Mouse (Mus musculus): ENCODE measurements at regions not wholly inside any gene's neighbourhood (a gene's known extent, or its start where the extent isn't known, plus 50 kb on each side); places are given as distances from the start of the nearest gene placed in this dataset.
A peak's percentile ranks its signal among the peaks of the same experiment; 100 is the strongest.

DNA sequence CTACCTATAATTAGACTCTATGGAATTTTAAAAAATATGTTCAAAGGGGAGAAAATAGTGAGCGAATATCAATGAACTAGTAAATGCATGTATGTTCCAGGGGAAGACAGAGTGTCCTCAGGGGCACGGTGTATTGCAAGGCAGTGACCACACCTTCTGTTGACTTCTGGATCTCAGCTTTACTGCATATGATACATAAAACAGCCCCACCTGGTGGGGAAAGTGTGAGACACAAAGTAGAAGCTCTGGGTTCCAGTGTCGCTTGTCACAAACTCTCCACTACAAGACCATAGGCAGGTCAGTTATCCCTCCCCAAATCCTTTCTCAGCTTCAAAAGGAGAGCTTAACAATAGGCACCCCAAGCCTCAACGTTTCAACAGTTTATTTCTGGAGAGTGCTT lies 168.8 kb downstream of the Gm11361 start:
- WGBS: 77% methylated on average over 4 of the region's 4 CpGs
- no peaks in the 10 kb centered on the region for H3K36me3 ChIP-seq (ENCODE audit: insufficient read depth, low read length)
- no peak overlapping the region for H3K4me2 ChIP-seq (replicated peaks; ENCODE audit: low read depth, low read length)
- peaks cover 7% of the 10 kb centered on the region; the same call in 1 of the 2 replicates for H3K4me1 ChIP-seq (ENCODE audit: insufficient read depth, low read depth, low read length)
- no peak overlapping the region for H3K4me3 ChIP-seq (ENCODE audit: low read depth, low read length)
- no peak overlapping the region for H3K27ac ChIP-seq (ENCODE audit: low read length)
- TF ChIP-seq CTCF (IDR thresholded peaks at IDR 0.05): peak; percentile 38
- no peak for TF ChIP-seq EP300 (IDR thresholded peaks at IDR 0.05)
- H3K9me3 ChIP-seq (ENCODE audit: low read length): no peaks in the 10 kb centered on the region
- H3K9ac ChIP-seq (replicated peaks; ENCODE audit: low read depth): no peak overlapping the region
- no peak for DNase-seq (ENCODE audit: low spot score)
- no peak for ATAC-seq
- H3K27me3 ChIP-seq (replicated peaks; ENCODE audit: insufficient read depth, low read length): no peaks in the 10 kb centered on the region

DNA sequence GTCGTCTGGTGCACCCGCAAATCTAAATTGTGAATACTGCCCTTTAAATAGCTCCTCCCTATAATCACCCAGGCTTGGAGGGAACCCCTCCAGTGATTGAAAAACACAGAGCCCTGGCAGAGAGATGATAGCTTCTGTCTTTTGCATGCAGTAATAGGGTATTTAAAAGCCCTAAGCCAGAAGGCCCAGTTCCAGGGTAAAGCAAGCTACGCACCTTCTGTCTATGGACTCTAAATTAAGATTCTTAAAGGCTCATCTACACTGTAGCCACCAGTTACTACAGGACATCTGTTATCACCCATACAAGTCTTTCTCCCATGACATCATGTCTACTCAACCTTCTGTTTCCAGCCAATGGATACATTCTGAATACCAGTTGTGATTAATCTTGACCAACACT lies 167.8 kb downstream of the Gm11361 start:
- TF ChIP-seq EP300 (IDR thresholded peaks at IDR 0.05) (no peak), CTCF (IDR thresholded peaks at IDR 0.05) (no peak)
- H3K9me3 ChIP-seq (ENCODE audit: low read length): no peaks in the 10 kb centered on the region
- WGBS: 70% methylated on average over 3 of the region's 3 CpGs
- no peak overlapping the region for H3K4me2 ChIP-seq (replicated peaks; ENCODE audit: low read depth, low read length)
- H3K9ac ChIP-seq (replicated peaks; ENCODE audit: low read depth): no peak overlapping the region
- no peak for ATAC-seq
- DNase-seq (ENCODE audit: low spot score): no peak
- no peaks in the 10 kb centered on the region for H3K36me3 ChIP-seq (ENCODE audit: insufficient read depth, low read length)
- H3K27me3 ChIP-seq (replicated peaks; ENCODE audit: insufficient read depth, low read length): no peaks in the 10 kb centered on the region
- no peak overlapping the region for H3K27ac ChIP-seq (ENCODE audit: low read length)
- no peak overlapping the region for H3K4me3 ChIP-seq (ENCODE audit: low read depth, low read length)
- peaks cover 7% of the 10 kb centered on the region; the same call in 1 of the 2 replicates for H3K4me1 ChIP-seq (ENCODE audit: insufficient read depth, low read depth, low read length)

DNA sequence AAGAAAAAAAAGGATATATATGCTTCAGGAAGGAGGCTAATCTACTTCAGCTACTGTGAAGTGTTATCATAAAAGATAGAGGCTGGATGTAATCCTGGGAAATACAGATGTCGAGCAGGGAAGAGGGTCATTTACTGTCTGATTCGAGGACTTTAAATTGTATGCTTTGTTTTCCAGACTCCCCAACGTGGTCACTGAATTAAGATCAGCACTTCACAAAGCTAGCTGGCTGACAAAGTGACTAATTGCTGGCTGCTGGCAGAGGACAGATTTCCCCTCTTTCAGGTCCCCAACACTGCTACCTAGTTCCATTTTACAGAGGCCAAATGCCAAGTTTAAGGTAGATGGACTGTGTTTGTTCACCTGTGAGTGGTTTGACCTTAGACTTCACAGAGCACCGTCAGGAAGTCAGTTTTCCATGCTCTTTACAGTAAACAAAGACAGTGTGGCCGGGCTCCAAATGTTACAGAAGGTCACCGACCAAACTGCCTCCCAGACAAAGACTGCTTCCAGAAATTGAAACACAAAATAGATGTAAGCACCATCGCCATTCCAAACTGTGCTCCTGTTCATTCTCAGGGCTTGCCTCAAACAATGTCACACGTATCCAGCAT lies 167.2 kb downstream of the Gm11361 start:
- DNase-seq (ENCODE audit: low spot score) (peak; percentile 9), ATAC-seq (no peak)
- no peak overlapping the region for H3K4me3 ChIP-seq (ENCODE audit: low read depth, low read length)
- no peak overlapping the region for H3K4me2 ChIP-seq (replicated peaks; ENCODE audit: low read depth, low read length)
- no peaks in the 10 kb centered on the region for H3K36me3 ChIP-seq (ENCODE audit: insufficient read depth, low read length)
- no peak overlapping the region for H3K9ac ChIP-seq (replicated peaks; ENCODE audit: low read depth)
- H3K27ac ChIP-seq (ENCODE audit: low read length): no peak overlapping the region
- H3K4me1 ChIP-seq (ENCODE audit: insufficient read depth, low read depth, low read length): peaks cover 7% of the 10 kb centered on the region; the same call in 1 of the 2 replicates
- H3K27me3 ChIP-seq (replicated peaks; ENCODE audit: insufficient read depth, low read length): no peaks in the 10 kb centered on the region
- 20% methylated on average over 8 of the region's 8 CpGs for WGBS
- TF ChIP-seq CTCF (IDR thresholded peaks at IDR 0.05) (no peak), EP300 (IDR thresholded peaks at IDR 0.05) (no peak)
- no peaks in the 10 kb centered on the region for H3K9me3 ChIP-seq (ENCODE audit: low read length)

DNA sequence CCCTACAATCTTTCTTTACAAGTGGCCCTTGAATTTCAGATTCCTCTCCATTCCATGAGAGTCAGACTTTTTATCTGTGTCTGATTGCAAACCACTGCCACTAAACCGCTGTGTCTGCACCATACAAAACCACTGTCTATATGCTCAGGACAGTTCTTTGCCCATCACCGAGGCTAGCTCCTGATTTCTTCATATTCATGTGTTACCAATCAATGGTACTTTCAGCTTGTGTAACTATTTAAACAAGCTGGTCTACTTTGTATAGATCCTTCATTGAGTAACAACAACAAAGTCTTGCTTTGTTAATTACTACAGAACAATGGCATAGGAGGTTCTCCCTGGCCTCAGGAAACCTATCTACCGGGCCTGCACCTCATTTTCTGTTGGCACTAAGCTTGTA lies 164.0 kb downstream of the Gm11361 start:
- no peak for ATAC-seq
- Histone ChIP-seq H3K4me2 (replicated peaks; ENCODE audit: low read depth, low read length) (no peak overlapping the region), H3K9ac (replicated peaks; ENCODE audit: low read depth) (no peak overlapping the region), H3K36me3 (ENCODE audit: insufficient read depth, low read length) (no peaks in the 10 kb centered on the region), H3K9me3 (ENCODE audit: low read length) (no peaks in the 10 kb centered on the region), H3K27ac (ENCODE audit: low read length) (no peak overlapping the region), H3K27me3 (replicated peaks; ENCODE audit: insufficient read depth, low read length) (no peaks in the 10 kb centered on the region), H3K4me3 (ENCODE audit: low read depth, low read length) (no peak overlapping the region), H3K4me1 (ENCODE audit: insufficient read depth, low read depth, low read length) (peaks cover 20% of the 10 kb centered on the region; the same call in 1 of the 2 replicates)
- DNase-seq (ENCODE audit: low spot score): no peak
- TF ChIP-seq CTCF (IDR thresholded peaks at IDR 0.05) (no peak), EP300 (IDR thresholded peaks at IDR 0.05) (no peak)
- WGBS: 69% methylated on average over 3 of the region's 3 CpGs

DNA sequence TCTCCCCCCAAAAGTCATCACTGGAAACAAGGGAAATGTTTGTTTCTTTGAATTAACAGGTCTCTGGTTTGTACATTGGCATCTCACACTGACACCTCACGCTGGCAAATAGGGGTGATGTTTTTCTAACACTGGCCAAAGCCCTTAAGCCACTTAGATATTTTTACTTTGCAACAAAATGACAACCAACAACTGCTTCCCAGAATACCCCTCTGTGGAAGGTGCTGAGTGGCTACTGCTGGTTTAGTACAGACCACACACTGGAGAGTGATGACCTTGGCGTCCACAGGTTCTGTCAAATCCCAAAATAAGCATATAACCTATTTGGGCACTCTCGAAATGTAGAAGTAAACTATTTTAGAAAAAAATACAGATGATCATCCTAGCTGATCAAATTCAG lies 163.3 kb downstream of the Gm11361 start:
- H3K9ac ChIP-seq (replicated peaks; ENCODE audit: low read depth): no peak overlapping the region
- H3K36me3 ChIP-seq (ENCODE audit: insufficient read depth, low read length): no peaks in the 10 kb centered on the region
- DNase-seq (ENCODE audit: low spot score) (no peak), ATAC-seq (no peak)
- TF ChIP-seq EP300 (IDR thresholded peaks at IDR 0.05): no peak
- TF ChIP-seq CTCF (IDR thresholded peaks at IDR 0.05): no peak
- 86% methylated on average over 3 of the region's 3 CpGs for WGBS
- H3K27me3 ChIP-seq (replicated peaks; ENCODE audit: insufficient read depth, low read length): no peaks in the 10 kb centered on the region
- no peaks in the 10 kb centered on the region for H3K9me3 ChIP-seq (ENCODE audit: low read length)
- no peak overlapping the region for H3K27ac ChIP-seq (ENCODE audit: low read length)
- H3K4me1 ChIP-seq (ENCODE audit: insufficient read depth, low read depth, low read length): peaks cover 23% of the 10 kb centered on the region; the same call in 1 of the 2 replicates
- no peak overlapping the region for H3K4me3 ChIP-seq (ENCODE audit: low read depth, low read length)
- H3K4me2 ChIP-seq (replicated peaks; ENCODE audit: low read depth, low read length): no peak overlapping the region

DNA sequence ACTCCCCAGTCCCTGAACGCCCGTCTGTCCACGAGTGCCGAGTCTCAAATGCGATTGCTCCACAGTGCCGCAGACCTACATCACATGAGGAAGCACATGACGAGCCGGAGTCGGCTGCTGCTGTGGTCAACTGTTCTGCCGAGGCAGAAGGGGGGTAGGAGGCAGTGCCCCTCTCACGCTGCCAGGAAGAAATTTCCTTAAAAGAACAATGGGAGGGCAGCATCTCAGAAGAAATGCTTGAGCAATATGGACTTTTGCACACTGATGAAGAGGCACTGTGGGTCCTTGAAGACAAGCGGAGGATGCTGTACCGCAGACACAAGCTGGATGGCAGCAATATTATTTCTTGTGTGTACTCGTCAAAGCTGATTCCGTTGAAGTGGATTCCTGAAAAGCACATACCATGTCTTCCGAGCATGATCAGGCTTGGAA lies 162.6 kb downstream of the Gm11361 start:
- Histone ChIP-seq H3K4me1 (ENCODE audit: insufficient read depth, low read depth, low read length) (peaks cover 21% of the 10 kb centered on the region; the same call in 1 of the 2 replicates), H3K36me3 (ENCODE audit: insufficient read depth, low read length) (no peaks in the 10 kb centered on the region), H3K9ac (replicated peaks; ENCODE audit: low read depth) (no peak overlapping the region), H3K9me3 (ENCODE audit: low read length) (no peaks in the 10 kb centered on the region), H3K27ac (ENCODE audit: low read length) (no peak overlapping the region), H3K27me3 (replicated peaks; ENCODE audit: insufficient read depth, low read length) (no peaks in the 10 kb centered on the region), H3K4me2 (replicated peaks; ENCODE audit: low read depth, low read length) (peak overlapping the region; percentile 41), H3K4me3 (ENCODE audit: low read depth, low read length) (no peak overlapping the region)
- WGBS: 32% methylated on average over 16 of the region's 16 CpGs
- peak; percentile 52 for DNase-seq (ENCODE audit: low spot score)
- TF ChIP-seq EP300 (IDR thresholded peaks at IDR 0.05) (no peak), CTCF (IDR thresholded peaks at IDR 0.05) (peak; percentile 53)
- ATAC-seq: no peak

Data from lung, postnatal 0 days (tissue).